Mouse (Mus musculus): Measurements from ENCODE around the gene Ntn1. TPM values are rescaled to one million over a fixed set of nuclear protein-coding genes. Genes with fewer than 3 reads are reported as not detected.

Gene Ntn1
- polyA plus RNA-seq, 1 experiment from 2014 or later: 4.6 TPM

- ATAC-seq (ENCODE audit: low read depth): no peak
- H3K4me3 ChIP-seq (ENCODE audit: low read depth, low read length): no peak overlapping the region
- WGBS: 76% methylated on average over 3 of the region's 3 CpGs
These were observed 45.8 kb downstream of the Ntn1 start for GRCm38 (mm10) chr11:68354848-68355247.

DNA sequence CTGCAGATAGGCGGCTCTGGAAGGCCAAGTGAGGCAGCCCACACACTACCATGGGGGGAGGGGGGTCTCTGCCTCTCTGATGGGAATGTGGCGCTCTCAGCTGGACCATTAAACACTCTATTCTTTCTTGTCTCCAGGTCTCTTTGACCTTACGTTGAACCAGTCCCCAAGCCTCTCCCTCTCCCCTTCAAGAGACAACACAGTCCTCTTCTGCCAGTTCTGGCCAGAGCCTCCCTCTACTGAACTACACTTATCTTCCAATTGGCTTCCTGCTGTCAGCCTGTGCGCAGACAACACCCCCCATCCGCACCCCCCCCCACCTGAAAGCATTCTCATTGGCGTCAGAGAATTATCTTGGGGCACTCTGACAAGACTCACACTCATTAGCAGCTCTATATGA lies 48.4 kb downstream of the Ntn1 start:
- H3K27ac ChIP-seq (replicated peaks; ENCODE audit: low read depth, low read length): no peak overlapping the region
- H3K27me3 ChIP-seq (replicated peaks; ENCODE audit: control insufficient read depth, insufficient read depth, low read length): no peaks in the 10 kb centered on the region
- H3K4me2 ChIP-seq (ENCODE audit: low read depth, low read length): no peak overlapping the region
- DNase-seq (ENCODE audit: low spot score): no peak
- H3K9ac ChIP-seq (ENCODE audit: low read depth, low read length): no peak overlapping the region
- H3K36me3 ChIP-seq (ENCODE audit: control insufficient read depth, insufficient read depth, low read length): no peaks in the 10 kb centered on the region
- 76% methylated on average over 6 of the region's 6 CpGs for WGBS
- H3K4me3 ChIP-seq (ENCODE audit: low read depth, low read length): no peak overlapping the region
- no peaks in the 10 kb centered on the region for H3K4me1 ChIP-seq (ENCODE audit: control insufficient read depth, insufficient read depth, low read length)
- H3K9me3 ChIP-seq (ENCODE audit: control insufficient read depth, low read length): peaks cover 9% of the 10 kb centered on the region; the same call in 1 of the 2 replicates
- ATAC-seq (ENCODE audit: low read depth): no peak

More at GRCm38 (mm10) chr11:68354848-68355247, 45.8 kb downstream of the Ntn1 start:
- 0 out of 2 replicates have a peak, but pooled peaks cover 2% of the 10 kb centered on the region for H3K9me3 ChIP-seq (ENCODE audit: control insufficient read depth, low read length)
- H3K36me3 ChIP-seq (ENCODE audit: control insufficient read depth, insufficient read depth, low read length): no peaks in the 10 kb centered on the region
- H3K27ac ChIP-seq (replicated peaks; ENCODE audit: low read depth, low read length): no peak overlapping the region
- no peaks in the 10 kb centered on the region for H3K27me3 ChIP-seq (replicated peaks; ENCODE audit: control insufficient read depth, insufficient read depth, low read length)
- no peak for DNase-seq (ENCODE audit: low spot score)
- H3K4me2 ChIP-seq (ENCODE audit: low read depth, low read length): no peak overlapping the region
- no peak overlapping the region for H3K9ac ChIP-seq (ENCODE audit: low read depth, low read length)
- no peaks in the 10 kb centered on the region for H3K4me1 ChIP-seq (ENCODE audit: control insufficient read depth, insufficient read depth, low read length)

DNA sequence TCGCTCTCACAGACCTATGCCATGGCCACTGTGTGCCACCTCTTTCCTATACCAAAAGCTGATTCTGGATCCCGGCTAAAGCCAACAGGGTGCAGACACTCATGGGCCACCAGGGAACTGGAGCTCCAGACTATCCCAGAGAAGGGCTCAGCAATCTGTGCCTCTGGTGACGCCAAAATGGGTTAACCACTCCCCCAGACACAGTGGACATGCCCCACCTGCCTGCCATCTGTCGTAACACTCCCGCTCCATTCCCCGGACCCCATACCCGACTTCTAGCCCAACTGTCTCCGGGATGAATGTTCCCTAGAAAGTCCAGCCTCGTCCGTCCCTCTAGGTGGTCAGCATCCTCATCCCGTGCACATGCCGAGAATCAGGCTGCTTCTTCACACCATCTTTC lies 51.8 kb downstream of the Ntn1 start:
- ATAC-seq (ENCODE audit: low read depth) (no peak), DNase-seq (ENCODE audit: low spot score) (no peak)
- Histone ChIP-seq H3K9me3 (ENCODE audit: control insufficient read depth, low read length) (peaks cover 9% of the 10 kb centered on the region; the same call in 1 of the 2 replicates), H3K4me2 (ENCODE audit: low read depth, low read length) (no peak overlapping the region), H3K4me1 (ENCODE audit: control insufficient read depth, insufficient read depth, low read length) (no peaks in the 10 kb centered on the region), H3K4me3 (ENCODE audit: low read depth, low read length) (no peak overlapping the region), H3K27ac (replicated peaks; ENCODE audit: low read depth, low read length) (no peak overlapping the region), H3K27me3 (replicated peaks; ENCODE audit: control insufficient read depth, insufficient read depth, low read length) (no peaks in the 10 kb centered on the region), H3K9ac (ENCODE audit: low read depth, low read length) (no peak overlapping the region), H3K36me3 (ENCODE audit: control insufficient read depth, insufficient read depth, low read length) (no peaks in the 10 kb centered on the region)
- 81% methylated on average over 12 of the region's 12 CpGs for WGBS

GRCm38 (mm10) chr11:68348083-68348482 lies 52.5 kb downstream of the Ntn1 start:
- Histone ChIP-seq H3K4me2 (ENCODE audit: low read depth, low read length) (no peak overlapping the region), H3K9me3 (ENCODE audit: control insufficient read depth, low read length) (peaks cover 9% of the 10 kb centered on the region; the same call in 1 of the 2 replicates), H3K4me3 (ENCODE audit: low read depth, low read length) (no peak overlapping the region), H3K9ac (ENCODE audit: low read depth, low read length) (no peak overlapping the region), H3K36me3 (ENCODE audit: control insufficient read depth, insufficient read depth, low read length) (no peaks in the 10 kb centered on the region), H3K27ac (replicated peaks; ENCODE audit: low read depth, low read length) (no peak overlapping the region), H3K27me3 (replicated peaks; ENCODE audit: control insufficient read depth, insufficient read depth, low read length) (no peaks in the 10 kb centered on the region), H3K4me1 (ENCODE audit: control insufficient read depth, insufficient read depth, low read length) (no peaks in the 10 kb centered on the region)
- 51% methylated on average over 6 of the region's 6 CpGs for WGBS
- no peak for ATAC-seq (ENCODE audit: low read depth)
- DNase-seq (ENCODE audit: low spot score): no peak

DNA sequence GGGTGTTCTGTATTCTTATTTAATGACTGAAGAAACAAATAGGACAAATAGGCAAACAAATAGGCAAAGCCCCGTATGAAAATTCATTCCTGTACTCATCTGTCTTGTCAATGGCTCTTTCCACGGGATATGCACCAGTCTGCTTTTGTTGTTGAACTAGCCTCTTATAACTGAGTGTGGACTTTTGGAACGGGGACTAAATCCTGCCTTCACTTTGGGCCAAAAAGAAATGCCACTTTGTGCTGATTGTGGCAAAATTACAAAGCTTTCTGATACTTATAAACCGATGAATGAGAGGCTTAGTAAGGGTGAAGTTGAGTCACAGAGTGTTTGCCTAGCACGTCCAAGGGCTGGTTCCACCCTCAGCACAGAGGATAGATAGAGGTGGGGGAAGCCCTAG lies 53.1 kb downstream of the Ntn1 start:
- H3K27me3 ChIP-seq (replicated peaks; ENCODE audit: control insufficient read depth, insufficient read depth, low read length): no peaks in the 10 kb centered on the region
- WGBS: 86% methylated on average over 5 of the region's 5 CpGs
- H3K9me3 ChIP-seq (ENCODE audit: control insufficient read depth, low read length): peaks cover 9% of the 10 kb centered on the region; the same call in 1 of the 2 replicates
- no peaks in the 10 kb centered on the region for H3K4me1 ChIP-seq (ENCODE audit: control insufficient read depth, insufficient read depth, low read length)
- no peaks in the 10 kb centered on the region for H3K36me3 ChIP-seq (ENCODE audit: control insufficient read depth, insufficient read depth, low read length)
- ATAC-seq (ENCODE audit: low read depth) (no peak), DNase-seq (ENCODE audit: low spot score) (no peak)
- H3K4me2 ChIP-seq (ENCODE audit: low read depth, low read length): no peak overlapping the region
- no peak overlapping the region for H3K27ac ChIP-seq (replicated peaks; ENCODE audit: low read depth, low read length)
- H3K9ac ChIP-seq (ENCODE audit: low read depth, low read length): no peak overlapping the region
- no peak overlapping the region for H3K4me3 ChIP-seq (ENCODE audit: low read depth, low read length)

DNA sequence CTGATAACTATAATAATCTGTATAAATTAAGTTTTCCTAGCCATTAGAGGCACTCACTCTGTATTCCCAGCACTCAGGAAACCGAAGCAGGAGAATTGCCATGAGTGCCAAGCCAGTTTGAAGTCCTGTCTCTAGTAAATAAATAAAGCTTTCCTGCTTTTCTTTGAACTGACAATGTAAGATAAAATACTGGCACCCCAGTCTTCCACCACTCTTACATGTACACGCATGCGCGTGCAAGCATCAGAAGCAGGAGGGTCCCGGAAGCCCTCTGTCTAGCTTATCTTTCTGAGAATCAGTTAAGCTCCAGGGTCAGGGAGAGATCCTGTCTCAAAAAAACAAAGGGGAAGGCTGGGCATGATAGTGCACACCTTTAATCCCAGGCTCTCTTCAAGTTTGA lies 54.5 kb downstream of the Ntn1 start:
- Histone ChIP-seq H3K9ac (ENCODE audit: low read depth, low read length) (no peak overlapping the region), H3K4me2 (ENCODE audit: low read depth, low read length) (no peak overlapping the region), H3K4me3 (ENCODE audit: low read depth, low read length) (no peak overlapping the region), H3K27me3 (replicated peaks; ENCODE audit: control insufficient read depth, insufficient read depth, low read length) (no peaks in the 10 kb centered on the region), H3K36me3 (ENCODE audit: control insufficient read depth, insufficient read depth, low read length) (no peaks in the 10 kb centered on the region), H3K27ac (replicated peaks; ENCODE audit: low read depth, low read length) (no peak overlapping the region), H3K9me3 (ENCODE audit: control insufficient read depth, low read length) (peaks cover 9% of the 10 kb centered on the region; the same call in 1 of the 2 replicates), H3K4me1 (ENCODE audit: control insufficient read depth, insufficient read depth, low read length) (peaks cover 13% of the 10 kb centered on the region)
- no peak for DNase-seq (ENCODE audit: low spot score)
- WGBS: 94% methylated on average over 5 of the region's 5 CpGs
- ATAC-seq (ENCODE audit: low read depth): no peak

GRCm38 (mm10) chr11:68344221-68344620 lies 56.4 kb downstream of the Ntn1 start:
- DNase-seq (ENCODE audit: low spot score) (no peak), ATAC-seq (ENCODE audit: low read depth) (no peak)
- H3K9ac ChIP-seq (ENCODE audit: low read depth, low read length): no peak overlapping the region
- H3K9me3 ChIP-seq (ENCODE audit: control insufficient read depth, low read length): peaks cover under 1% of the 10 kb centered on the region; the same call in 1 of the 2 replicates
- 62% methylated on average over 9 of the region's 9 CpGs for WGBS
- peaks cover 17% of the 10 kb centered on the region for H3K4me1 ChIP-seq (ENCODE audit: control insufficient read depth, insufficient read depth, low read length)
- H3K27ac ChIP-seq (replicated peaks; ENCODE audit: low read depth, low read length): no peak overlapping the region
- H3K4me3 ChIP-seq (ENCODE audit: low read depth, low read length): no peak overlapping the region
- H3K27me3 ChIP-seq (replicated peaks; ENCODE audit: control insufficient read depth, insufficient read depth, low read length): no peaks in the 10 kb centered on the region
- H3K4me2 ChIP-seq (ENCODE audit: low read depth, low read length): no peak overlapping the region
- H3K36me3 ChIP-seq (ENCODE audit: control insufficient read depth, insufficient read depth, low read length): no peaks in the 10 kb centered on the region

GRCm38 (mm10) chr11:68342761-68343160 lies 57.9 kb downstream of the Ntn1 start:
- 76% methylated on average over 5 of the region's 5 CpGs for WGBS
- Histone ChIP-seq H3K27ac (replicated peaks; ENCODE audit: low read depth, low read length) (no peak overlapping the region), H3K4me1 (ENCODE audit: control insufficient read depth, insufficient read depth, low read length) (peaks cover 17% of the 10 kb centered on the region), H3K27me3 (replicated peaks; ENCODE audit: control insufficient read depth, insufficient read depth, low read length) (no peaks in the 10 kb centered on the region), H3K9me3 (ENCODE audit: control insufficient read depth, low read length) (no peaks in the 10 kb centered on the region), H3K4me3 (ENCODE audit: low read depth, low read length) (no peak overlapping the region), H3K36me3 (ENCODE audit: control insufficient read depth, insufficient read depth, low read length) (no peaks in the 10 kb centered on the region), H3K9ac (ENCODE audit: low read depth, low read length) (no peak overlapping the region), H3K4me2 (ENCODE audit: low read depth, low read length) (no peak overlapping the region)
- DNase-seq (ENCODE audit: low spot score) (no peak), ATAC-seq (ENCODE audit: low read depth) (no peak)

DNA sequence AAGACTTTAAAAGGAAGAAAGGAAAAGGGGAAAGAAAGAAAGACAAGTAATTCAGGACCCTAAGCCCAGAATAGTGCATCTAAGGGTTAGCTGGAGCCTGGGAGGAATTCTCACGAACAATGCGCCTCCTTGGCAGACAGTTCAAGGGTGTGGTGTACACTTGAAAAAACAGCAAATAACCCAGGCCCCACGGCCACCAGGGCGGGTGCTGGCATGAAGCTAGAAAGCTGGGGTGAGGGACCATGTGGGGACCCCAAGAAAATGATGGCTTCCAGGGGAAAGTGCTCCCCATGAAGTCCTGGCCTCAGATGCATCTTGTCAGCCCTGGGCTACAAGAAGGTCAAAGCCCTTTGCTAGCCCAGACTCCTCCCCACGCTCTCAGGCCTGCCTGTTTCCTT lies 58.6 kb downstream of the Ntn1 start:
- no peak overlapping the region for H3K9ac ChIP-seq (ENCODE audit: low read depth, low read length)
- 0 out of 2 replicates have a peak overlapping the region, but pooled peaks have one; percentile 55 for H3K27ac ChIP-seq (replicated peaks; ENCODE audit: low read depth, low read length)
- 66% methylated on average over 5 of the region's 5 CpGs for WGBS
- H3K36me3 ChIP-seq (ENCODE audit: control insufficient read depth, insufficient read depth, low read length): no peaks in the 10 kb centered on the region
- no peaks in the 10 kb centered on the region for H3K9me3 ChIP-seq (ENCODE audit: control insufficient read depth, low read length)
- DNase-seq (ENCODE audit: low spot score): no peak
- H3K4me1 ChIP-seq (ENCODE audit: control insufficient read depth, insufficient read depth, low read length): peaks cover 17% of the 10 kb centered on the region
- no peak; the same call in 1 of the 2 replicates for ATAC-seq (ENCODE audit: low read depth)
- no peak overlapping the region for H3K4me3 ChIP-seq (ENCODE audit: low read depth, low read length)
- no peak overlapping the region for H3K4me2 ChIP-seq (ENCODE audit: low read depth, low read length)
- H3K27me3 ChIP-seq (replicated peaks; ENCODE audit: control insufficient read depth, insufficient read depth, low read length): no peaks in the 10 kb centered on the region
